Mouse (Mus musculus) retina, adult 2 months (tissue): ENCODE results near the gene Mmp14.

ENCODE experiments used
- DNase-seq: peaks from one replicate; pipeline ENCODE4 v3.0.0-alpha.2; 2012; ENCODE audit warnings: low read depth, low spot score

Gene Mmp14

DNA sequence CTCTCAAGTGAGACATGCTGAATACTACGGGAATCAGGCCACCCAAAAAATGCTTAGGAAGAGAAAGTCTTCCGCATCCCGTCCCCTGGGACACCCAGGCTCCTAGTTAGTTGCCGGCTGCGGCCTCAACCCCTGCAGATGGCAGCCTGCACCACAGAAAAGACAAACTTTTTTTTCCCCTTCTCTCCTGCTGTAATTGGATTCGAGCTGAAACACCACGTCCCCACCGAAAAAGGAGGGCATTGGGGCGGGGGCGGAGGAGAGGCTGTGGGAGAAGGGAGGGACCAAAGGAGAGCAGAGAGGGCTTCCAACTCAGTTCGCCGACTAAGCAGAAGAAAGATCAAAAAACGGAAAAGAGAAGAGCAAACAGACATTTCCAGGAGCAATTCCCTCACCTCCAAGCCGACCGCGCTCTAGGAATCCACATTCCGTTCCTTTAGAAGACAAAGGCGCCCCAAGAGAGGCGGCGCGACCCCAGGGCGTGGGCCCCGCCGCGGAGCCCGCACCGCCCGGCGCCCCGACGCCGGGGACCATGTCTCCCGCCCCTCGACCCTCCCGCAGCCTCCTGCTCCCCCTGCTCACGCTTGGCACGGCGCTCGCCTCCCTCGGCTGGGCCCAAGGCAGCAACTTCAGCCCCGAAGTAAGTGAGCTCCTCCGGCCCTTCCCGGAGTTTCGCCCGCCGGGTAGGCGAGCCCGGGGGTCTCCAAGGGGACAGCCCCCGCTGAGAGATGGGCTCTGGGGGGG is at the start of gene Mmp14:
TSS of gene Mmp14 (plus strand) at position 279 of the 744 bp plus-strand sequence.
- no peak for DNase-seq

DNA sequence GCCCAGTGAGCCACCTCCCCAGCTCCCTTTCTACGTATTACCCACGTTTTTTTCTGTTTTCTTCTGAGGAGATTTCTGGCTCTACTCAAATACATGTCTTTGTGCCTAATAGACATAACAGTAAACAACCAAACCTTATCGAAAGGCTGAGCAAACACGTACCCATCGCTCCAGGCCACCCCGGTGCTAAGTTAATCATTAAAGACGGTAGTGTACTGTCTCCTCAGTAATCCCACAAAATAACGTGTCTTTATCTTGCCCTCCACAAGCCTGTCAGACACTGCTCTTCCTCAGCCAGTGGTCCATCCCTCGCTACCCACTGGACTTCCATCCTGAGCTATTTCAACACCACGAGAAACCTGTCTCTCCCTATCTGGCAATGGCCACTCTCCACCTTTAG is 49.6 kb upstream of the Mmp14 start:
- no peak for DNase-seq

- no peak for DNase-seq
These were observed 48.8 kb upstream of the Mmp14 start for GRCm38 (mm10) chr14:54382641-54383040.

- DNase-seq = no peak
These were observed 48.0 kb upstream of the Mmp14 start for GRCm38 (mm10) chr14:54383355-54383771.

GRCm38 (mm10) chr14:54384396-54384795 is 47.0 kb upstream of the Mmp14 start:
- no peak for DNase-seq

- no peak for DNase-seq
These were observed 45.3 kb upstream of the Mmp14 start for GRCm38 (mm10) chr14:54385968-54386618.

DNA sequence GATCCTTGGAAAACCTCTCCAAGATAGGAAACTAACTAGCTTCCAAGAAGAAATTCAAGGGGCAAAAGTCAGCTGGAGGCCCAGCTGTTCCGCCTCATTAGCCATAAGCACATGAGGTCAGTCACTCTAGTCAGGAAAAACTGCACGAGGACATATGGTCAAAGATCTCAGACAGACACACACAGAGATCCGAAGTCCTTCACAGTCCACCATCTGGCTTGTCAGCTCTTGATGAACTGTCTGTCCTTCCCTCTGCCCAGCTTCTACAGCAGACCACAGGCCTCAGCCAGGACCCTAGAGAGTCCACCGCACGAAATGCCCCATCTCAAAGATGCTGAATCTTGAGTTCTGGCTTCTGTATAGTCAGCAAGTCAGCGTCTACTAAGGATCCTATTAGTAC is 43.9 kb upstream of the Mmp14 start:
- no peak for DNase-seq

GRCm38 (mm10) chr14:54390843-54391242 is 40.6 kb upstream of the Mmp14 start:
- DNase-seq = no peak

DNA sequence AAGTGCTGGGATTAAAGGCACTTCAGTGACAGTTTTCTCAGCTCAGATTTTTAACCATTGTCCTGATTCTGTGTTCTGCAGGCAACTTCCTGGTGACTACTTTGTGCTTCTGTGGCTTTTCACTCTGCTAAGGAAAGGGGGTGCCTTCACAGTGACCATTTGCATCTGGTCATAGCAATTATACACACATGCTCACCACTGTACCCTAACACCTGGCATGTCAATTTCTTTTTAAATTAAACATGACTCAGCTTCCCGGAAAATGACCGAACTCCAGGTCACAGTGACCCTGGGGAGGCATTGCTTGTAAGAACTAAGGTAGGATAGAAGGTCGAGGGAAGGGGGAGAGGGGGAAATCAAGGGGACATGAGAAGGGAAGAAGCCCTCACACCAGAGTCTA is 37.6 kb upstream of the Mmp14 start:
- no peak for DNase-seq

GRCm38 (mm10) chr14:54394309-54394708 is 37.1 kb upstream of the Mmp14 start:
- no peak for DNase-seq

GRCm38 (mm10) chr14:54396685-54397084 is 34.7 kb upstream of the Mmp14 start:
- DNase-seq = no peak

DNA sequence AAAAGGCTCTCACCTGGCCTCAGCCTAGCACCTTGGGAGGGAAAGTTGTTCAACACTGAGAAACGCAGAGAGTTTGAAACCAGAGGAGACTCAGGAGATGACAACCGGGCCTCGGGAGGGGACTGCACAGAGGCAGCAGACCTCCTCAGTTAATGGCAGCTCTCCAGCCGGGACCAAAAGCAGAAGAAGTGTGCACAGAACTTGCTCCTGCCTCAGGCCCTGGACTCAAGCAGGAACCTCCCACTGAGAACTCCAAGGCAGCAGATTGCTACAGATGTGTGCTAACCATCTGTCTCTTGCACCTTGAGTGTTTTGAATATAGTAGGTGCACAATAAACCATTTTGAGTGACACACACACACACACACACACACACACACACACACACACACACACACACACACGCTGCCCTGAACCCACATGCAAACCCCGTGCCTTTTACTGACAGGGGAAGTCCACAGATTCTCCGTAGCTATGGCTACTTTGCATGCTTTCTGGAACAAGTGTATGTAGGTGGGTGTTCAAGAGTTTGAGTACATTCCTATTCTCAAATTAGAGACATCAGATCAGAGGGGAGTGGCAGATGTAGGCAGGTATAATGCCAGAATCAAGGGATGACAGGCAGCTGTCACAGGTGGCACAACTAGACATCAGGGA is 33.4 kb upstream of the Mmp14 start:
- DNase-seq = no peak

- DNase-seq = no peak
These were observed 32.9 kb upstream of the Mmp14 start for GRCm38 (mm10) chr14:54398528-54398916.

DNA sequence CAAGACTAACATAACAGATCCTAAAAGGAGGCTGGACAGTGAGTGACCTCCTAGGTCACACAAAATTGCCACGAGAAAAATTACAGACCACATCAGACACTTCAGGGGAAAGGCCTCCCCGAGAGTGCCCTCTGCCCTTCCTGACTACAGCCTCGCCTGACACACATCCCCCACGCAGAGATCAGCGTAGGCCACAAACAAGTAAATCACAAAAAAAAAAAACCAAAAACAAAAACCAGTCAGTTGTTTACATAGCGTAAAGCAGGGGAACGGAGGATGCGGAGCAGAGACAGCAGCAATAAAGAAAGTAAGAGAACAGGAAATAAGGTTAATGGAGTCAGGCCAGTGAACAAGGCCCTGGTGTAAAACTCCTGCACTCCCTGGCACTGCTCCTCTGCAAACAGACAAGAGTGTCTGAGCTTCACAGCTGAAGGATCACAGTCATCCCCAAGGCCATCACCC is 32.5 kb upstream of the Mmp14 start:
- DNase-seq = no peak

- DNase-seq = no peak
These were observed 29.7 kb upstream of the Mmp14 start for GRCm38 (mm10) chr14:54401723-54402122.

GRCm38 (mm10) chr14:54408336-54409056 is 22.9 kb upstream of the Mmp14 start:
- DNase-seq = no peak

DNA sequence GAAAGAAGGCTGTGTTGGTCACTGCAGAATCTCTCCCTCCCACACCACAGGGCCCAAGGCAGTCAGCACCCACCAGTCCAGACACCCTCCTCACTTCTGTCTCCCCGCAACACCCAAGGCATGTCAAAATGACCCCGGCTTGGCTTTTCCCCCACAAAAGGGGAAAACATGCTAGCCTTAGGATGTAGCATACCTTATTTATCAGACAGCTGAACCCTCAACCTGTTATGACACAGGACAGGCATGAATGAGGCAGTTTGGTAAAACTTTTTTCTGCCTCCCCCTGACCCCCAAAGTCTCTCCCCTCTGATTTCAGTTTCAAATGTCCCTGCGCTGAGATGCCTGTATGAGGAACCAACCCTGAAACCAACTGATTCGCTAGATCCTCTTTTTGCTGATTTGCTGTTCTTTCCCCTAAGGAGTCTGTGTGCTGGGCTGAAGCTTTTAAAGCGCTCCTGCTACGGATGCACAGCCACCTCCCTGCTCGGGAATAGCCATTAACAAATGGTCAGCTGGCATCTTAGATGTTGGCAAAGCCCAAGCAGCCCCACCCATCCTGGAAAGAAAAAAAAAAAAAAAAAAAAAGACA is 22.3 kb upstream of the Mmp14 start:
- DNase-seq = no peak

GRCm38 (mm10) chr14:54409980-54410810 is 21.2 kb upstream of the Mmp14 start:
- DNase-seq = no peak

GRCm38 (mm10) chr14:54412000-54412576 is 19.3 kb upstream of the Mmp14 start:
- DNase-seq = no peak

DNA sequence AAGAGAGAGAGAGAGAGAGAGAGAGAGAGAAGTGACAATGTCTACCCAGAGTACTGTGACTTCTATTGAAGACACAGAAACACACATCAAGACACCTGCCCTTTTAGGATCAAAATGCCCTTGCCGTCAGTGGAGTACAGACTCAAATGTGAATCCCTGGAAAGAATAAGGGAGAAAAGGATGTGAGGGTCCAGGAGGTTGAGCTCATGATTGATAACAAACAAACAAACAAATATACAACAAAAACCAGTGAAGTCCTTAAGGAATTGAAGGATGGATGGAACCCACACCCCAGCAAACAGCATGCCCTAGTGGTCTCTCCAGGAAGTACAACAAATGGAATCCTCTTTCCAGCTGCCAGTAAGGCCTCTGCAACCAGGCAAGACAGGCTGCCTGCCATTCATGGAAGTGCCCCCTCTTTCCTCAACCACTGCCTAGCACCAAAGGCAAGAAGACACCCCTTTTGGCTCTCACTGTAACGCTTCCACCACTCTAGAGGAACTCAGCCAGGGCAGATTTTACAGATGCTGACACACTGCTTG is 18.7 kb upstream of the Mmp14 start:
- no peak for DNase-seq
